Mouse (Mus musculus): ENCODE measurements around the gene Heatr9. TPM values are rescaled to one million over a fixed set of nuclear protein-coding genes. Genes with fewer than 3 reads are reported as not detected.

The Heatr9 gene
- total RNA-seq (2012; rRNA removed) (not detected in 2 replicates), total RNA-seq (2014; rRNA removed) (not detected in 2 replicates), polyA plus RNA-seq (2012; ENCODE audit: insufficient read length, low read depth) (not detected in 2 replicates)

DNA sequence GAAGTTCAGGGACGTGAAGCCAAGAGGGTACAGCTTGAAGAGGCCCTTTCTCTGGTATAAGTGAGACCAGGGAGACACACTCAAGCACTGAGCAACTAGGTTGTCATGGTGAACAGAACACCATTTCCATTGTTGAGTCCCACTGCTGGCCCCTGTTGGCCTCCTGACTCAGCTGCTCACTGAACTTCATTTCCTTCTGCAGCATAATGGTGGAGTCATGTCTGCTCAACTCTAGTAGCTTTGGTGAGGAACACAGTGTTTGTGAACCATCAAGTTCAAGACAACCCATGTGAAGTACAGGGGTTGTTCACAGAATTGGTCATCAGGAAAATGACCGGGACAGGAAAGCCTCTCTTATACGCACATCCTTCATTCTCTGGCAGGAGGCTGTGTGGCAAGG lies at the start of gene Heatr9:
TSS of gene Heatr9 (minus strand) at position 101 of the 400 bp plus-strand sequence.
- Histone ChIP-seq H3K4me3 (replicated peaks in 1 of 3; ENCODE audit: low read depth in 2 of 3, low read length in 2 of 3, poor library complexity in 1 of 3) (no peak within 1 kb of the TSS), H3K4me2 (ENCODE audit: insufficient read depth, low read depth, poor library complexity, severe bottlenecking) (no peak within 1 kb of the TSS), H3K9ac (ENCODE audit: insufficient read depth, low read depth) (no peak within 1 kb of the TSS), H3K4me1 (ENCODE audit: control insufficient read depth in 1 of 2, insufficient read depth in 2 of 2) (peaks cover 0 to 8% of the 10 kb centered on the region in 2 experiments; a peak in 2 of 4 replicates), H3K27me3 (replicated peaks) (no peaks in the 10 kb centered on the region), H3K27ac (ENCODE audit: insufficient read depth, low read depth) (no peak within 1 kb of the TSS), H3K79me2 (replicated peaks; ENCODE audit: control insufficient read depth, extremely low read depth, insufficient read depth, poor library complexity, severe bottlenecking) (no peaks in the 10 kb centered on the region), H3K9me3 (replicated peaks; ENCODE audit: low read length) (no peaks in the 10 kb centered on the region), H3K36me3 (replicated peaks in 1 of 2; ENCODE audit: control insufficient read depth in 1 of 2, insufficient read depth in 1 of 2, low read length in 1 of 2) (peaks cover 0 to 58% of the 10 kb centered on the region in 2 experiments)
- dilution Hi-C loops (cut with MboI; ENCODE audit: extremely low pct_ligation_motif_present, extremely low pct_unique_long_range_greater_than_20kb, low sequenced_read_pairs) (no loop called here), in situ Hi-C loops (cut with MboI; ENCODE audit: low pct_ligation_motif_present, low pct_unique_long_range_greater_than_20kb, low sequenced_read_pairs) (no loop called here)
- 0 out of 4 replicates have a peak, but pooled peaks of 1 of the 2 experiments have one; percentile 6 for TF ChIP-seq CTCF (conservative IDR thresholded peaks at IDR 0.05 in 1 of 2, IDR thresholded peaks at IDR 0.05 in 1 of 2; ENCODE audit: low read depth in 2 of 2, low read length in 2 of 2)
- no peak for TF ChIP-seq ZKSCAN1 (IDR thresholded peaks at IDR 0.05; ENCODE audit: borderline replicate concordance, low read depth, low read length)
- TF ChIP-seq NELFE (IDR thresholded peaks at IDR 0.05; ENCODE audit: low read depth, low read length) = no peak
- no peak for TF ChIP-seq MXI1 (IDR thresholded peaks at IDR 0.05; ENCODE audit: low read depth, low read length)
- TF ChIP-seq TCF12 (IDR thresholded peaks at IDR 0.05; ENCODE audit: low read depth, low read length) = no peak
- TF ChIP-seq ZC3H11A (IDR thresholded peaks at IDR 0.05; ENCODE audit: low read depth, low read length) = no peak
- no peak for TF ChIP-seq SMC3 (IDR thresholded peaks at IDR 0.05; ENCODE audit: low read depth, low read length)
- DNase-seq (ENCODE audit: extremely low read depth) = no peak

DNA sequence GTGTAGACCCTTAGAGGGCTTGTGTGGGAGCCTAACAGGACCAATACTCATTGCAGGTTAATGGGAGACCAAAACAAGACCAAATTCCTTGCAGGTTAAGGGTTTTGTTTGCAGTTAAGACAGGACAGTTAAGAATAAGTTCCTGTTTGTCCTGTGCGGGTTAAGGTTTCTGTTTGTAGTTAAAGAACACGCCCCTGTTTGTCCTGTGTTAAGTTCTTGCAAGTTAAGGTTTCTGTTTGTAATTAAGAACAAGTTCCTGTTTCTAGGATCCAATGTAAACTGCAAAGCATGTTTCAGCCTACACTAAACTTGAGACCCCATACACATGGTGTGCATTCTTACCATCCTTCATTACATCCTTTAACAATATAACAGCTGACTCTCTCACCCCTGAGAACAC lies 48.2 kb upstream of the Heatr9 start:
- H3K36me3 ChIP-seq (replicated peaks in 1 of 2; ENCODE audit: control insufficient read depth in 1 of 2, insufficient read depth in 1 of 2, low read length in 1 of 2) = no peaks in the 10 kb centered on the region
- H3K4me3 ChIP-seq (replicated peaks in 1 of 3; ENCODE audit: low read depth in 2 of 3, low read length in 2 of 3, poor library complexity in 1 of 3) = no peak overlapping the region
- in situ Hi-C loops (cut with MboI; ENCODE audit: low pct_ligation_motif_present, low pct_unique_long_range_greater_than_20kb, low sequenced_read_pairs) = loop anchor here (25.0 kb wide), 1 partner anchor 367 kb away; the partner anchor contains the start of gene Ddx52
- H3K27me3 ChIP-seq (replicated peaks) = peaks cover 3% of the 10 kb centered on the region
- H3K4me1 ChIP-seq (ENCODE audit: control insufficient read depth in 1 of 2, insufficient read depth in 2 of 2) = peaks cover 16 to 20% of the 10 kb centered on the region in 2 experiments
- no peak overlapping the region for H3K4me2 ChIP-seq (ENCODE audit: insufficient read depth, low read depth, poor library complexity, severe bottlenecking)
- no peak for DNase-seq (ENCODE audit: extremely low read depth)
- no peak overlapping the region for H3K9ac ChIP-seq (ENCODE audit: insufficient read depth, low read depth)
- H3K9me3 ChIP-seq (replicated peaks; ENCODE audit: low read length) = no peaks in the 10 kb centered on the region
- H3K27ac ChIP-seq (ENCODE audit: insufficient read depth, low read depth) = no peak overlapping the region
- dilution Hi-C loops (cut with MboI; ENCODE audit: extremely low pct_ligation_motif_present, extremely low pct_unique_long_range_greater_than_20kb, low sequenced_read_pairs) = no loop called here
- TF ChIP-seq CHD2 (IDR thresholded peaks at IDR 0.05; ENCODE audit: low read length) (no peak), PAX5 (IDR thresholded peaks at IDR 0.05; ENCODE audit: low read length) (no peak), ELF1 (IDR thresholded peaks at IDR 0.05; ENCODE audit: low read depth, low read length) (no peak), CHD1 (IDR thresholded peaks at IDR 0.05; ENCODE audit: low read depth, low read length) (no peak), JUND (conservative IDR thresholded peaks at IDR 0.05; ENCODE audit: low read depth, low read length) (no peak), RCOR1 (conservative IDR thresholded peaks at IDR 0.05; ENCODE audit: low read depth, low read length) (no peak), BHLHE40 (IDR thresholded peaks at IDR 0.05; ENCODE audit: low read depth, low read length) (no peak), TBP (conservative IDR thresholded peaks at IDR 0.05; ENCODE audit: low read depth, low read length) (no peak), ZNF384 (IDR thresholded peaks at IDR 0.05; ENCODE audit: low read depth, low read length) (no peak), TCF12 (IDR thresholded peaks at IDR 0.05; ENCODE audit: low read depth, low read length) (no peak), MEF2A (IDR thresholded peaks at IDR 0.05; ENCODE audit: borderline replicate concordance, low read depth, low read length) (no peak), CTCF (conservative IDR thresholded peaks at IDR 0.05 in 1 of 2, IDR thresholded peaks at IDR 0.05 in 1 of 2; ENCODE audit: low read depth in 2 of 2, low read length in 2 of 2) (no peak), NRF1 (IDR thresholded peaks at IDR 0.05; ENCODE audit: low read depth, low read length) (no peak), KAT2A (IDR thresholded peaks at IDR 0.05; ENCODE audit: insufficient replicate concordance, low read length) (no peak)
- H3K79me2 ChIP-seq (replicated peaks; ENCODE audit: control insufficient read depth, extremely low read depth, insufficient read depth, poor library complexity, severe bottlenecking) = no peaks in the 10 kb centered on the region

Measured in CH12.LX (cell line).